Mouse (Mus musculus) lung, postnatal 0 days (tissue): ENCODE measurements around the gene Ngdn. TPM values are rescaled to one million over a fixed set of nuclear protein-coding genes. Genes with fewer than 3 reads are reported as not detected.

ENCODE experiments used
- ATAC-seq: fragments of 200-750 bp; cut with Nextera tagmentation; 2 replicates; pipeline ENCODE4 v1.8.0; 2017; ENCODE audit warnings: moderate library complexity
- DNase-seq: peaks from one replicate; pipeline ENCODE4 v3.0.0-alpha.2; 2016; ENCODE audit warnings: low spot score
- H3K27ac ChIP-seq: fragments of 300-500 bp; sonication (generic); 2 replicates; pipeline ENCODE4 v1.5.1; 2014; ENCODE audit warnings: antibody characterized with exemption, mild to moderate bottlenecking, low read length, mixed read lengths
- H3K27me3 ChIP-seq: fragments of 300-500 bp; sonication (generic); replicated peaks from 2 replicates; pipeline ENCODE4 v1.6.1; 2014; ENCODE audit warnings: low read length, mixed read lengths; ENCODE audit not compliant: insufficient read depth
- H3K36me3 ChIP-seq: fragments of 300-500 bp; sonication (generic); 2 replicates; pipeline ENCODE4 v1.6.1; 2014; ENCODE audit warnings: low read length, mixed read lengths; ENCODE audit not compliant: insufficient read depth
- H3K4me1 ChIP-seq: fragments of 300-500 bp; sonication (generic); 2 replicates; pipeline ENCODE4 v1.6.1; 2014; ENCODE audit warnings: antibody characterized with exemption, low read depth, low read length, mixed read lengths; ENCODE audit not compliant: insufficient read depth
- H3K4me2 ChIP-seq: fragments of 300-500 bp; sonication (generic); replicated peaks from 2 replicates; pipeline ENCODE4 v1.6.1; 2014; ENCODE audit warnings: low read depth, mild to moderate bottlenecking, low read length, moderate library complexity, mixed read lengths
- H3K4me3 ChIP-seq: fragments of 300-500 bp; sonication (generic); 2 replicates; pipeline ENCODE4 v1.5.1; 2014; ENCODE audit warnings: low read depth, low read length
- H3K9ac ChIP-seq: fragments of 300-500 bp; sonication (generic); replicated peaks from 2 replicates; pipeline ENCODE4 v1.6.1; 2014; ENCODE audit warnings: low read depth, mild to moderate bottlenecking
- H3K9me3 ChIP-seq: fragments of 300-500 bp; sonication (generic); 2 replicates; pipeline ENCODE4 v1.6.1; 2016; ENCODE audit warnings: low read length, mixed read lengths
- CTCF ChIP-seq: IDR thresholded peaks from 2 replicates; pipeline ENCODE4 v1.5.1; 2016; ENCODE audit warnings: antibody characterized with exemption, mild to moderate bottlenecking
- EP300 ChIP-seq: IDR thresholded peaks from 2 replicates; pipeline ENCODE4 v1.6.1; 2016; ENCODE audit warnings: antibody characterized with exemption, mild to moderate bottlenecking, control low read depth
- WGBS: fragments of 180-500 bp; shearing (Covaris S2); extraction: QIAGEN DNeasy Blood & Tissue Kit; methylation state at CpG from one replicate; pipeline ENCODE4 v1.1.7; 2014; 5-methylcytosine and 5-hydroxymethylcytosine counted together
- microRNA counts: library from miRNA; unstranded; fragments of <30 nt; microRNA quantifications from one replicate; lab custom pipeline; 2015
- microRNA-seq: library from miRNA; unstranded; fragments of <30 nt; microRNA quantifications from one replicate; pipeline ENCODE4, GENCODE M21; 2016
- polyA plus RNA-seq: library from polyadenylated mRNA; unstranded; fragments of >200 nt; fragmentation: Nextera tagmentation; extraction: Ambion mirVana; gene quantifications from 2 replicates; pipeline ENCODE4 v1.2.1, GENCODE M21; 2015

The Ngdn gene
- polyA plus RNA-seq, 1 experiment from 2014 or later: 62.8 TPM

DNA sequence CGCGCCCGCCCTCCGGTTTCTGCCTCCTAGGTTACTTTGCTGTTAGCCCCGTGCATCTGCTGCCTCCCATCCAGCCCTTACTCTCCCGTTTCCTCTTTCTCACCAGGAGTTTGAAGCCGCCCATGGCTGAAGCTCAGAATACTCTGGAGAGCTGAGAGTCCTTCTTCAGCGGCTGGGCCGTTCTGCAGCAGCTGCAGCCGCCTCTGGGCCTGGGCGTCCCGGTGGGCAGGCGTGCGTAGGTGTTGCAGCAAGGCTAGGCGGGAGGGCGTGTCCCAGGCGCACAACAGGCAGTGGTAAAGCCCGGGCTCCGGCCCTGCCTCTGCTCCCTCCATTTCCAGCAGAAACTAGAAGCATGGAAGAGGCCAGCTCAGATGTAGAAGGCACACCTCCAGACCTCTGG is 56.5 kb downstream of the Ngdn start:
- TF ChIP-seq EP300 (no peak), CTCF (no peak)
- Histone ChIP-seq H3K4me1 (no peaks in the 10 kb centered on the region), H3K9ac (no peak overlapping the region), H3K4me3 (no peak overlapping the region), H3K9me3 (no peaks in the 10 kb centered on the region), H3K4me2 (no peak overlapping the region), H3K27ac (no peak overlapping the region), H3K27me3 (no peaks in the 10 kb centered on the region), H3K36me3 (no peaks in the 10 kb centered on the region)
- no peak for ATAC-seq
- no peak for DNase-seq
- WGBS: 34% methylated on average over 19 of the region's 19 CpGs

MicroRNAs encoded within 50 kb of the gene (microRNA counts, 519-probe panel; counts per million panel counts)
- 4,120 counts per million, percentile 42 among the panel's probes with 10 or more counts for microRNA mmu-miR-208b (lab: Ali Mortazavi, UCI)

Small RNAs within 50 kb of the gene (microRNA-seq; reads per million reads assigned to microRNA genes)
- gene Mir208b: 404 reads per million, percentile 65 among the genes with 10 or more reads in this experiment

Other genes with a start within 250 kb of the Ngdn start
- gene Slc7a8, start 233.5 kb upstream of the Ngdn start, polyA plus RNA-seq: 1.2 TPM in 2 replicates
- gene Rnf212b, start 201.3 kb upstream of the Ngdn start, polyA plus RNA-seq: not detected in 2 replicates
- gene Homez, start 144.5 kb upstream of the Ngdn start, polyA plus RNA-seq: 6.2 and 7.5 TPM in 2 replicates
- gene Ppp1r3e, start 137.9 kb upstream of the Ngdn start, polyA plus RNA-seq: 2.5 and 2.7 TPM in 2 replicates
- 5.4 and 6.1 TPM in 2 replicates for gene Bcl2l2, start 132.1 kb upstream of the Ngdn start, polyA plus RNA-seq
- 0.31 and 0.98 TPM in 2 replicates for gene Gm20521, start 132.0 kb upstream of the Ngdn start, polyA plus RNA-seq
- 64.4 and 66.1 TPM in 2 replicates for gene Pabpn1, start 123.0 kb upstream of the Ngdn start, polyA plus RNA-seq
- 13.6 and 13.8 TPM in 2 replicates for gene Slc22a17, start 102.3 kb upstream of the Ngdn start, polyA plus RNA-seq
- 8.1 and 8.5 TPM in 2 replicates for gene Efs, start 89.3 kb upstream of the Ngdn start, polyA plus RNA-seq
- gene Il25, start 82.8 kb upstream of the Ngdn start, polyA plus RNA-seq: not detected in 2 replicates
- 0.21 and 0.40 TPM in 2 replicates for gene Cmtm5, start 79.2 kb upstream of the Ngdn start, polyA plus RNA-seq
- 61.0 and 79.5 TPM in 2 replicates for gene Myh6, start 48.5 kb upstream of the Ngdn start, polyA plus RNA-seq
- gene Gm17428, start 38.5 kb upstream of the Ngdn start, polyA plus RNA-seq: not detected in 2 replicates
- 16.4 and 19.1 TPM in 2 replicates for gene Myh7, start 20.8 kb upstream of the Ngdn start, polyA plus RNA-seq
- gene Zfhx2, start 76.9 kb downstream of the Ngdn start, polyA plus RNA-seq: 1.0 and 1.7 TPM in 2 replicates
- gene Thtpa, start 79.3 kb downstream of the Ngdn start, polyA plus RNA-seq: 13.6 and 14.1 TPM in 2 replicates
- gene Ap1g2, start 91.1 kb downstream of the Ngdn start, polyA plus RNA-seq: 11.5 and 13.3 TPM in 2 replicates
- gene Jph4, start 101.5 kb downstream of the Ngdn start, polyA plus RNA-seq: 0.08 and 0.17 TPM in 2 replicates
- 0.23 TPM in 1 of 2 replicates, not detected in the other for gene Dhrs2, start 206.6 kb downstream of the Ngdn start, polyA plus RNA-seq